Comparison of ENCODE assay signal across 7 mouse cellular contexts in the genomic region with DNA sequence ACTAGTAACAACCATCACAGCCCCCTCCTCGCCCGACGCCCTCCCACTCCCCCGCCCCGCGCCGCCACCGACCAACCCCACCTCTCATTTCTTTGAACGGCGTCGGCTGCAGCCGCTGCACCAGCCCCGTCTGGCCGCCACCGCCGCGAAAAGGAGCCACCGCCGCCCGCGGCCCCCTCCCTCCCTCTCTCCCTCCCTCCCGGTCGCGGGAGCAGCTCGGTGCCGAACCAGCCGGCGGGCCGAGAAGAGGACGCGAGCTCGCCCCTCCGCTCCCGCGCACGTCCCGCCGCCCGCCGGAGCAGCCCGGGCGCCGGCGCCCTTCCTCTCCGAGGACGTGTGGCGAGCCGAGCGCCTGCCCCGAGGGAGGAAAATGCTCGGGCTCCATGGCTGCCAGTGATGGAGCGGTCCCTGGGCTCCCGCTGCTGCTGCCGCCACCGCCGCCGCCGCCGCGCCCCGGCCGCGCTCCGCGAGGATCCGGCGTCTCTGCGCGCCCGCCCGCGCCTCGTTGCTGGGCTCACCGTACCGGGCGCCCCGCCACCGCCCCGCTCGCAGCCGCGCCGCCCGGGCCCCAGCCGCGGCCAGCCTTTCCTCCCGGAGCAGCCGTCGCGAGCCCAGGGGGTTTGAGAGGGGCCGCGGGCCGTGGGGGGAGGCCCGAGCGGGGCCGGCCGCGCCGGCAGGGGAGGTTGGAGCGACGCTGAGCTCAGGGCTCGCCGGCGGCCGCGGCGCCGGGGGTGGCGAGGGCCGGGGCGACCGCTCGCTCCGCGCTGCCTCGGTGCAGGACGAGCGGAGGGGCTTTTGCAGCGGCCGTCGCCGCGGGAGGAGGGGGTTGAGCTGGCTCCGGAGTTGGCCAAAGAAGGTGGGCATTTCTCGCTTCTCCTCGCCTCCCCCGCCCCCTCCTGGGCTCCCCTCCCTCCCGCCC. TPM values are rescaled to one million over a fixed set of nuclear protein-coding genes. Genes with fewer than 3 reads are reported as not detected.
A peak's percentile ranks its signal among the peaks of the same experiment; 100 is the strongest.
DNase-seq lines count a peak whose midpoint lies in the region; ATAC-seq and TF ChIP-seq lines count a peak whose summit lies in the region.

Tsc22d1 (plus strand) TSS at position 100 of the 919 bp plus-strand sequence.

- DNase-seq in Muller cell, postnatal 12 days (ENCODE audit: inconsistent ontology term) = peak; percentile 35
- DNase-seq in adrenal gland, postnatal 14 days = peak; percentile 57
- DNase-seq in forebrain, embryonic 11.5 days (ENCODE audit: low spot score) = no peak
- peak; percentile 23 to 58 for DNase-seq in kidney, postnatal 36 days
- no peak for DNase-seq in liver, postnatal 0 days
- peak; percentile 26 to 42 for DNase-seq in spleen, postnatal 10 days (ENCODE audit: low spot score in 2 of 2)

- H3K9me3 ChIP-seq in forebrain, embryonic 11.5 days (ENCODE audit: control insufficient read depth, low read length) = no peaks in the 10 kb centered on the region
- H3K9me3 ChIP-seq in heart, embryonic 14.5 days (ENCODE audit: control insufficient read depth, low read length) = no peaks in the 10 kb centered on the region
- H3K9me3 ChIP-seq in liver, postnatal 0 days (ENCODE audit: low read length) = no peaks in the 10 kb centered on the region

- peak within 1 kb of the TSS; percentile 84 for H3K4me2 ChIP-seq in forebrain, embryonic 11.5 days (ENCODE audit: low read depth, low read length, severe bottlenecking)
- peak within 1 kb of the TSS; percentile 74 for H3K4me2 ChIP-seq in heart, embryonic 14.5 days (ENCODE audit: low read length)
- peak within 1 kb of the TSS; percentile 74 for H3K4me2 ChIP-seq in liver, postnatal 0 days (ENCODE audit: low read depth, low read length)

- H3K4me3 ChIP-seq in forebrain, embryonic 11.5 days (ENCODE audit: low read depth, low read length) = peak within 1 kb of the TSS; percentile 99
- peak within 1 kb of the TSS; percentile 91 to 94 for H3K4me3 ChIP-seq in heart, embryonic 14.5 days (ENCODE audit: control insufficient read depth in 1 of 2, insufficient read depth in 1 of 2, low read depth in 1 of 2, low read length in 2 of 2)
- H3K4me3 ChIP-seq in liver, postnatal 0 days (ENCODE audit: low read depth, low read length) = peak within 1 kb of the TSS; percentile 66

- no peaks in the 10 kb centered on the region for H3K27me3 ChIP-seq in forebrain, embryonic 11.5 days (ENCODE audit: control insufficient read depth, insufficient read depth, low read length)
- no peaks in the 10 kb centered on the region for H3K27me3 ChIP-seq in heart, embryonic 14.5 days (ENCODE audit: control insufficient read depth, insufficient read depth, low read length)
- H3K27me3 ChIP-seq in liver, postnatal 0 days (ENCODE audit: insufficient read depth, low read length) = peaks cover 16% of the 10 kb centered on the region

- WGBS in forebrain, embryonic 11.5 days = under 1% methylated on average over 78 of the region's 128 CpGs
- under 1% methylated on average over 76 of the region's 128 CpGs for WGBS in heart, embryonic 14.5 days
- WGBS in liver, postnatal 0 days (ENCODE audit: insufficient replicate concordance) = under 1% methylated on average over 46 of the region's 128 CpGs

- TF ChIP-seq EP300 in liver, postnatal 0 days (IDR thresholded peaks at IDR 0.05; ENCODE audit: low read depth) = no peak

- H3K36me3 ChIP-seq in forebrain, embryonic 11.5 days (ENCODE audit: control insufficient read depth, insufficient read depth, low read length) = peaks cover 16% of the 10 kb centered on the region; the same call in 1 of the 2 replicates
- H3K36me3 ChIP-seq in heart, embryonic 14.5 days (ENCODE audit: control insufficient read depth, insufficient read depth, low read length) = peaks cover 18% of the 10 kb centered on the region
- no peaks in the 10 kb centered on the region for H3K36me3 ChIP-seq in liver, postnatal 0 days (replicated peaks; ENCODE audit: insufficient read depth, low read length)

- peaks cover 18% of the 10 kb centered on the region for H3K4me1 ChIP-seq in forebrain, embryonic 11.5 days (replicated peaks; ENCODE audit: control insufficient read depth, insufficient read depth, low read length)
- peaks cover 11 to 28% of the 10 kb centered on the region in 2 experiments for H3K4me1 ChIP-seq in heart, embryonic 14.5 days (ENCODE audit: control insufficient read depth in 2 of 2, insufficient read depth in 2 of 2, low read length in 2 of 2)
- peaks cover 9% of the 10 kb centered on the region for H3K4me1 ChIP-seq in liver, postnatal 0 days (ENCODE audit: insufficient read depth)

- peak within 1 kb of the TSS; percentile 98 for H3K9ac ChIP-seq in forebrain, embryonic 11.5 days (ENCODE audit: low read length)
- peak within 1 kb of the TSS; percentile 98 for H3K9ac ChIP-seq in heart, embryonic 14.5 days (ENCODE audit: low read length)
- peak within 1 kb of the TSS; percentile 59 for H3K9ac ChIP-seq in liver, postnatal 0 days (replicated peaks)

- TF ChIP-seq CTCF in liver, postnatal 0 days (IDR thresholded peaks at IDR 0.05; ENCODE audit: low read depth) = no peak

- peak within 1 kb of the TSS; percentile 100 for H3K27ac ChIP-seq in forebrain, embryonic 11.5 days (ENCODE audit: low read depth, low read length)
- H3K27ac ChIP-seq in heart, embryonic 14.5 days (replicated peaks in 1 of 2; ENCODE audit: control insufficient read depth in 1 of 2, insufficient read depth in 1 of 2, low read depth in 2 of 2, low read length in 2 of 2) = peak within 1 kb of the TSS; percentile 92 to 98
- peak within 1 kb of the TSS; percentile 64 for H3K27ac ChIP-seq in liver, postnatal 0 days (ENCODE audit: low read depth)

- ATAC-seq in forebrain, embryonic 11.5 days (replicated peaks; ENCODE audit: low FRiP score) = peak; percentile 29
- no peak for ATAC-seq in heart, embryonic 14.5 days (ENCODE audit: insufficient number of reproducible peaks, insufficient read depth, low FRiP score, low read depth)
- ATAC-seq in liver, postnatal 0 days = peak; percentile 57

RNA-seq across cellular contexts. Expression of gene Tsc22d1, which starts in this region (rescaled TPM):
- 788 and 846 TPM in 2 replicates for total RNA-seq in adrenal gland, postnatal 14 days (2021)
- polyA plus RNA-seq in forebrain, embryonic 11.5 days (2014; fragmentation: Nextera tagmentation; extraction: Ambion mirVana) = 484 and 510 TPM in 2 replicates
- polyA plus RNA-seq in heart, embryonic 14.5 days (2014; fragmentation: Nextera tagmentation; extraction: Ambion mirVana) = 316 and 382 TPM in 2 replicates
- 130 and 137 TPM in 2 replicates for polyA plus RNA-seq in liver, postnatal 0 days (2015; fragmentation: Nextera tagmentation; extraction: Ambion mirVana)

Comparison
In these comparisons a context has a peak if more than half of its experiments do, and no peak if none do; other contexts are left out.
1. DNase-seq: peak in Muller cell, postnatal 12 days (single experiment), adrenal gland, postnatal 14 days (single experiment), kidney, postnatal 36 days (2 of 2) and spleen, postnatal 10 days (2 of 2); none in forebrain, embryonic 11.5 days (single experiment) and liver, postnatal 0 days (single experiment).
2. Peak in every context shown above with its lines, with median percentiles within 50 percentile points of each other: H3K27ac ChIP-seq, H3K4me2 ChIP-seq, H3K4me3 ChIP-seq and H3K9ac ChIP-seq.